Mouse (Mus musculus) kidney, postnatal 4 days (tissue): Measurements from ENCODE around the gene Tifab.
A peak's percentile ranks its signal among the peaks of the same experiment; 100 is the strongest.
"Not testable (repeated sequence)": the region's sequence is repeated elsewhere in the genome, so short reads cannot be mapped to it uniquely, and the experiment has no call there.

ENCODE experiments used
- DNase-seq, 2 experiments: peaks; one replicate each; pipeline ENCODE4 v3.0.0; 2021; ENCODE audit warnings: mixed read lengths in 2 of 2

Gene Tifab

DNA sequence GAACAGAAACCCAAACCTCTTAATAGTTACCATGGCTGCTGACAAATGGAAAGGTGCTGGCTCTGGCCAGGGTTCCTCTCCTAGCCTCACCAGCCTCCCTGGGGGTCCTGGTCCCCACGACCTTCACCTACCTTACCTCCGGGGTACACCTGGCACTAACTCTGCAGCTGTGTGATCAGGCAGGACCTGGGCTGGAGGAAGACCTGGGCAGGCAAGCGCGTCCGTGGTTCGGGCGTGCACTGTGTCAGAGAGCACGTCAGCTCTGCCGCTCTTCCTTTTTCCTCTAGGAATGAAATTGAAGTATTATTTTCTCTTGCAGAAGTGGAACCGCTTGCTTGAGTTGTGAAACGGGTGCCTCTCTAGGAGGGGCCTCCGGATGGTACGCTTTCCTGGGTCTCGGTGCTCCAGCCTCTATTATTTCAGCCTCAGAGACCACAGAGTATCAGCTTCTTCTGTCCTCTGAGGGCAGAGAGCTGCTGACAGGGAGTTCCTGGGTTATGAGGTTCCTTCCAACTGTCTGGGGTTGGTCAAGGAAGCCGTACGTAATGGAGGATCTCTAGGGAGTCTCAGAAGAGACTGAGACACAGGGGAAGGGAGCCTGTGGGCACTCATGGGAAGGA, at the start of gene Tifab:
Gene Tifab, minus strand, starts transcription at position 470 of the 620 bp plus-strand sequence.
- no peak for DNase-seq

DNA sequence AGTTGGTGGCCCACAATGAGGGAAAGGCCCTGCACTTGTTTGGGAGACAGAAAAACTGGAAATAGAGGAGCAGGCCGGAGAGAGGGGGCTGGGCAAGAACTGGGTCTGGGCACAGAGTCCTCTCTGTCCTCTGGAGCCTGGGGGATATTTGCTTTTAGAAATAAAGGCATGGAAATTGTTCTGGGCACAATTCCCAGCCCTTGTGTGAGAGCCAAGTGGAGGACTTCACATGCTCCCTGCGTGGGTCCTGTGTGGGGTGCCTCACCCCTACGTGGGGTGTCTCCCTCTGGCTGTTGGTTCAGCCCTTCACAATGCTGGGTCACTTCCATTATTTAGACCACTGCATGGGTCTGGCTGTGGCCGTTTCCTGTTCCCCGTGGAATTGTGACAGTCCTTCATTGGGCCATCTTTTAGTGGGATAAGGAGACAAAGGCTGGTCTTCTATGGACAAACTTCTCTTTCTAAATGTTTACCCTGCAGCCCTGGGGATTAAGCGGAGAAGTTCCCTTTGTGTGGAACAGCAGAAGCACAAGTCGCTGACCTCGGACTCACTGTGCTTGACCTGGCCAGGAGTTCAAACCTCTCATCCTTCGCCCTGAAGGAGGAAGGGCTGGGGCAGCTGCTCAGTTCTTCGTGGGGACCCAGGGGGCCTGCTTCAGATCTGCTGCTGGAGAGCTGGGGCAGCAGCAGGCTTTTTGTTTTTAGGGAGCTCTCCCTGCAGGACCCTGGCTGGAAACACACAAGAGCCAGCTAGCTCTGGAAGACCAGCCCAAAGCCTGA, 47.7 kb upstream of the Tifab start:
- DNase-seq: no peak

DNA sequence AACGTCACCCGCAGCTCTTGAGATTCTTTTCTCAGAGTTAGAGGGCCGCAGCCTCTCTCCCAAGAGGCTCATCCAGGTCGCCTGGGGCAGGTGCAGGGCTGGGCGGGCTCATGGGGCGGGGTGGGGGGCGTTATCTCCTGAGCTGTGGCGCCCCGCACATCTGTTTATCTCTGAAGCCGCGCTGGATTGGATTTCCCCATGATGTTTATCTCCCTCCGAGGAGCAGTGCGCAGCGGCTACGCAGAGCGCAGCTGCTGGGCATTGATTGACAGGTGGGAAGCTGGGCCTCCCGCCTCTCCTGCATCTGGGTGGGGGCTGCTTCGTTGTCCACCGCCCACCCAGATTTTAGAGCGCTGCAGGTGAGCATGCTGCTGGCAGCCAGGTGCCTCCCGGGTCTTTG, 44.9 kb upstream of the Tifab start:
- DNase-seq: no peak

DNA sequence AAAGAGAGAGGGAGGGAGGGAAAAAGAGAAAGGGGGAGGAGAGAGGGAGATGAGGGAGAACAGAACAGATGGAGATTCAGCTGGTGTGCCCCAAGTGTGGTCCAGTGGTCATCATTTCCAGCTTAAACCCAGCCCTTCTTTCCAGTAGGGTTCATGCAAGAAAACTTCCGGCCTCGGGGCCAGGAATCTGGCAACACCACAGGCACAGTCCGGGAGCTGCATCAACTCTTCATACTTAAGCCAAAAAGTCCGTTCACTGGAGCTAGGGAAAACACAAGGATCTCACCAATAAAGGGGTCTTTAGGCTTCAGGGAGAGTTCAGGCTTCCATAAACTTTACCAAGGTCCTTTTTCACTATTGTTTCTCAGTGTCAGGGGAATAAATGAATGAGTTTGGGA, 44.2 kb upstream of the Tifab start:
- no peak for DNase-seq

DNA sequence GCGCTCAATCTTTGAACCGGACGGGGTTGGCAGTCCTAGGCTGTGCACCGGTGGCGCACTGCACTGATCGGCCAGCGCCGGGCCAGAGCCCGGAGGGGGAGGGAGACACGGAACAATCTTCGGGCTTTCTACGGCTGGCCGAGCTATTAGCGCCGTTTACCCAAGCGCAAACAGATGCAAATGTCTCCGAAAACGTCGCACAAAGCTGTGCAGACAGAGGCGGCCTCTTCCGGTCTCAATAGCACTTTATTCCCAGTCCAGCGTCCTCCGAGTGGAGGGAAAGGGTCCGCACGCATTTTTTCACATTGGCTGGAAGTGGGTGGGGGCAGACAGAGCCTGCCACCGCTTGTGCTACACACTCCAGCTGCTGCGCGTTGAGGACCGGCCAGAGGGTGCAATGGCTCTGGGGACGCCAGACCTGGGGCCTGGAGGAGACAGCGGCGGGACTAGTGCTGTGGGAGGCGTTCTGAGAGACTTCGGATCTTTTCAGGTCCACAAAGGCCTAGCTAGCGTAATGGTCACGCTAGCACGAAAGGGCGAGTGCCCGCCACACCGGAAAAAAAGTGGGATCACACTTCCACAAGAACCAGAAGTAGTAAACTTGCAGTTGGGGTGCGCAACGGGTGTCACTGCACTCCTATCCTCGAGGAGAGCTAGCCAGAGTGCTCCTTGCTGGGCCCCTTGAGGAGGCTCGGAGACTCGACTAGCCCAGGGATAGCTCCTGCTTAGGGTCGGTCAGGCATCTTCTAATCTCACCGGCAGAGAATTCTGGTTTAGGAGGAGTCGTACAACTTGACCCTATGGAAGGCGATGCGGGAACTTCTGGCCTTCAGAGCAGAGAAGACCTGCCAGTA, 43.5 kb upstream of the Tifab start:
- peak; percentile 44 to 62 for DNase-seq

DNA sequence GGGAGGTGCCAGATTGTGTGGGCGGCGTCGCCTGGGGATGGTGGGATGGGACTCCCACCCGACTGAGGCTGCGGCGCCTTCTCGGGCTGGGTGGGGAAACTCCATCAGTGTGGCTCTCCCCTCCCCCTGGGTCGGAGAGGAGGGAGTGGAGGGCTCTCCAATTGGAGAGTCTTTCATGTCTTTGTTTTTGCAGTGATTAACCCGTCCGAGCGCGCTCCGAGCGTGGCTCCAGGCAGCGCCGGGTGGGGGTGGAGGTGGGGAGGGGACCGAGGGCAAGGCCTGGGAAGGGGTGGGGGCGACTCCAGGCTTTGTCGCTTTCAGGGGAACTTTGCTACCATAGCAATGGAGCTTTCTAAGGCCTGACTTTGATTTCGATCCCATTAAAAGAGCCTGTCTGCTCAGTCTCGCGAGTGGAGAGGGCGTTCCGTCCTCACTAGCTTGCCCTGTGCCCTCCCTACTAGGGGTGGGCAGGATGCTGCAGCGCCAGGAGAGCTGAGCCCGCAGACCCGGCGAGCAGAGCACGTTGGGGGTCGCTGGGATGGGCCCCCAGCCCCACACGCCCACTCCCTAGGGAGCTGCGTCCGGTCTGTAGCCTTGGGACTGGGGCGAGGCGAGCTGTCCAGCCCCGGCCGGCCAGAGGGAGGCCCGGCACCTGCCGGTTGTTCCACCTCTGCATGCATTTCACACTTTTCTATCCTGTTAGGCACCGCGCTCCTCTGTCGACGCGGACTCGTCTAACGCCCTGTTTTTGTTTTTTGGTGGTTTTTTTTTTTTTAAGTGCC, 42.6 kb upstream of the Tifab start:
- peak; percentile 54 to 70 for DNase-seq

DNA sequence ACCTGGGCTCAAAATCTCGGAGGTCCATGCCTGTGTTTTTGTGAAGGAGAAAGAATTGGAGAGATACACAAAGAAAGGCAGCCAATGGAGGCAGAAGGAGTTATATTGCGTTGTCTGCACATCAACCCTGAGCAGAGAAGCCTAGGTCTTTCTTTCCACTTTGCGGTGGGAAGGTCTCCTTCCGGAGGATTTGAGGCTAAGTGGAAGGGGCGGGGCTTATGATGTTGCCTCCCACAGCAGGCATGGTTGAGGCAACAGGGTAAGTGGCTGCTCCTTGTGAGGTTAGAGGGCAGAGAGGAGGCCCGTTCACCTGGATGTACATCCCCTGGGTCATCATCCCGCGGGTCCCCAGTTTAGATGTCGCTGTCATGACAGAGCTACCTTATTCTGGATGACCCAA, 40.6 kb upstream of the Tifab start:
- no peak for DNase-seq

DNA sequence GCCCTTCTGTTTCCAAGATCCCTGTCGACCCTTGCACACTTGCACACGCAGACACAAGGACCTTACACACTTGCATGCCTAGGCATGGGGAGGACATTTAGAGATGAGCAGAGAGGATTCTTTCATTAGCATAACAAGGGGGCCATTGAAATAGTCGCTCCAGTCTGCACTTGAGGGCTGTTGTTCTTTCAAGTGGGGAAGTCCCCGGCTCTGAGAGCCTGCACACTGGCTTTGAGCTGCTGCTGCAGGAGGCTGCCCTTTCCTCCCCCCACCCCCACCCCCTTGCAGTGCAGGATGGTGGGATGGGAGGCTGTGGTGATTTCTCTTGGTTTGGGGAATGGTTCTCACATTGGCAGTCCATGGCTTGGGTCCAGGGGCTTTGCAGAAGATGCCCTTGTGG, 37.4 kb upstream of the Tifab start:
- DNase-seq: no peak

DNA sequence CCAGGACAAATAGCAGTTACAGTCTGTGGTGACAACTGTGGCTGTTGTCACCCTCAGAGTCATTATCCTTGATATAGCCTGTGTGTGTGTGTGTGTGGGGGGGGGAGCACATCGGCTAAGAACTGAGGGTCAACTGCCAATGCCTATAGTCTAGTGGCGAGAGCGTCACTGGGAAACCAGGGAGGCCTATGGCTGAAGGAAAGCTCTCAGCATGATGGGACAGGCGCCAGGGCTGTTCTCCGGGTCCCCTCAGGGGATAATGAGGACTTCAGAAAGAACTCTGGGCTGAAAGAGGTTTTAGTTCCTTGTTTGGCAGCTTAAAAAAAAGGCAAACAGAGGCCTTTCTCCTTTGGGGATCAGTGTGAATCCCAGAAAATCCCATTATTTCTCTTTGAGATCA, 35.9 kb upstream of the Tifab start:
- DNase-seq: no peak

DNA sequence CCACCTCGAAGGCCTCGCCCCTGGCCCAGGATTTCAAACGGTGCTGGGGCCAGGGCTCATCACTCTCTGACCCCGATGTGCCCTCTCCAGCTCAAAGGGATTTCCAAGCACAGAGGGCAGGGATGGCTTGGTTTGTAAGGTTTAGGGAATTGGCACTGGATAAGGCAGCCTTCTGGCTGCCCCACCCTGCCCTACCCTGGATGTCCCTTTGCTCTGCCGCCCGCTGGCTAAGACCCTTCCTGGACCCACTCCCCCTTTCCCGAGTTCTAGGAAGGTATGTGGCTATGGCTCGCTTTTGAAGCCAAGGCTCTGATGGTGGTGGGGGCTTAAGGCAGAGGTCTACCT, 30.4 kb upstream of the Tifab start:
- DNase-seq: no peak

DNA sequence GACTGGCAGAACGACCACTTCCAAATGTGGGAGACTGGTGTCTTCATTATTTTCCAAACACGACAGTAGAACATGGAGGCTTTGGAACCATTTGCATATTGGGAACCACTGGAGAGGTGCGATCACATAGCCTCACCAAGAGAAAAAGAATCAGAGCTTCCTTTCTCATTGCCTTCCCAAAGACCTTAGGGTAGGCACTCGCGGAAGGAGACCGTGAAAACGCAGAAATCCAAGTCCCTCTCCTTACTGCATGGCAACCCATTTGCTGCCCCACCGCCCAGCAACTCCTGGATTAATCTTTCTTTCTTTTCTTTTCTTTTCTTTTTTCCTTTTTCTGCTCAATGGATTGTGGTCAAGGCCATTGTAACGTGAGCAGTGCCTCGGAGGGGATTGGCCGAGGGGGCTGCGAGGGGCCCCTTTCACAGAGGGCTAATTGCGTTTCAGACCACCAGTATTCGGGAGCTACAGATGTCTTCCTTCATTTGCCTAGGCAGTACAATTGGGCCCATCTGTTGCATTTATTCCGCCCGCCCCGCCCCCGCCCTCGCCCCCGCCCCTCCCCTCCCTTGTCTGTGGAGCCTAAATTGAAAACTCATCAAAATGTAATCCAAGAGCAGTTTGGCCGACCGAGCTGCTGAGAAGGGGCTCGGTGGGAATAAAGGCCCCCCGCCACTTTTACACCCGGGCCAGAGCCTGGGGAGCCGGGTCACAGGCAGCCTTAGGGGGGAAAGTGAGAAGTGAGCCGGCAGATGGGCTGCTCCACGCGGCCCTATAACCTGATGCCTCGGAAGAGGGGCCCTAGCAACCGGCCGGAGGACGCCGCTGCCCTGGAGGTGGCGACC, 29.8 kb upstream of the Tifab start:
- peak; percentile 16 to 27 for DNase-seq

DNA sequence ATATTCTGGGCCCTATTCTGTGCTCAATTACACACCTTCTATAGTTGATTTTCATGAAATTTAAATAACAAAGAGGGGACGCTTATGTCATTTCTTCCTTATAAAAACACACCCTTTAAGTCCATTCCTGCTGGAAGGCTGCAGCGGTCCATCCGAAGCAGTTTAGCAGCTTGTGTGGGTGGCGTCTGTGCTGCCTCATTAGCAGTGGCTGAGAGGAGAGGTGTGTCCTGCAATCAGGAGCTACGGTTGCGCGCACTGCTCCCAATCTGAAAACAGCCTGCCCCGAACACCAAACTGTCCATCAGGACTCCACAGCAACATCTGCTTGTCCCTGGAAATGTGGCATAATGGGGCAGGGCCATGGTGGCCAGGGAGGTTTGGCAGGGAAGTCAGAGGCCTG, 20.8 kb upstream of the Tifab start:
- no peak for DNase-seq

DNA sequence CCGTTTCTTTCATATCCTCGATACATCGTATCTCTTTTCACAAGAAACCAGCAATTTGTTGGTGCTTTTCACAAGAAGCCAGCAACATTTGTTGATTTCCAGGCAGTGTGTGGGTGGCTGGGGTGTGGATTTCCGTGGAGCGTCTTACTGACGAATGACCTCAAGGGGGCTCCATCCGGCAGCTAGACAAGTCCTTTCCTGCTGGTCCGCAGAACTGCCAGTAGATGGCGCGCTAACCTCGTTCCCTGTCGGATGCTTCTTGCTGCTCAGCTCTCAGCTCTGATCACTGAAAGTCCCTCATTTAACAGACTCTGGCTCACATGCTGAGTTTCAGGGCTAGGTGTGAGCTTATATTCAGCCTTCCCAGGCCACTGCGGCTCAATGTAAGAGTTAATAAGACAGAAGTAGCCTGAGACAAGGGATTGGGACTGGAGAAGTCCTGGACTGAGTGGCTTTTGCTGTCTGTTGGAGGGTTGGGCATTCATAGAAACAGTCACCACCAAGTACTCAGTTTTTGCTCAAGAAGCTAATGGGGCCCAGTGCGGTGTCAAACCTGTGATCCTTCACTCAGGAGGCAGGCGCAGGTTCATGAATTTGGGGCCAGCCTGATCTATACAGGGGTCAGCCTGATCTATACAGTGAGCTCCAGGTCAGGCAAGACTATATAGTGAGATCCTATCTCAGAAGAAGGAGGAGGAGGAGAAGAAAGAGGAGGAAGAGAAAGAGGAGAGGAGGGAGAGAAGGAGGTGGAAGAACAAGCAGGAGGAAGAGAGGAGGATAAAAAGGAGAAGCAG, 19.0 kb upstream of the Tifab start:
- DNase-seq: peak; percentile 90 to 91

DNA sequence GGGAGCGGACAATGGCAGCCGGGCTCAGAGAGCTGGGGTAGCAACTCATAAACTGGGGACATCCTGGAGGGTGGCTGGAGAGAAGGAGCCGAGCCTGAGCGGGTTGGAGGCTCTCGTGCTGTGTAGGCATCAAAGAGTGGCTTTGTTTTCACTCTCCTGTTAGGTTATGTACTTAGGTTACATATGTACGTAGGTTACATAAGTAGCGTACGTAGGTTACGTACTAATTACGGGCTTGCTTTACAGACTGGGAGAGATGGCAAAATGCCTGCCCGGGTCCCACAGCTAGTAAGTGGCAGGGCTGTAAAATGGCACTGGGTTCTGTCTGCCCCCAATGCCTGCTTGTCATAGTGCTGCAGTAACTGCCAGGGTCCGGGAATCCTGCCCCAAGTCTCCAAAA, 18.3 kb upstream of the Tifab start:
- no peak for DNase-seq

DNA sequence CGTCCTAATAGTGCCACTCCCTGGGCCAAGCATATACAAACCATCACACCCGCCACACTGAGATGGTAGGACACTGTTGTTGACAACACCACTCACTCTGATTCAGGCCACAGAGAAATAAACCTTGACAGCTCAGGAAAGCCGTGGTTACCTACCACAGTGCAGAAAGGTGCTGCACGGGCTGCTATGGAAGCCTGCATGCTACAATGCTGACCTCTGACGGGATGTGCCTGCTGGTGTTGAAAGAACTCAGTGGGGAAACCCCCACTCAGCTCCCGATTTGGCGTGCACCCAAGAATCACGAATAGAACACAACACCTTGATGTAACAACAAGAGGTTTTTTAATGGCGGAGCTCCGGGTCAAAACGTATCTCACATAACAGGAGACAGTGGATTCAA, 17.1 kb upstream of the Tifab start:
- DNase-seq: not testable (repeated sequence)

DNA sequence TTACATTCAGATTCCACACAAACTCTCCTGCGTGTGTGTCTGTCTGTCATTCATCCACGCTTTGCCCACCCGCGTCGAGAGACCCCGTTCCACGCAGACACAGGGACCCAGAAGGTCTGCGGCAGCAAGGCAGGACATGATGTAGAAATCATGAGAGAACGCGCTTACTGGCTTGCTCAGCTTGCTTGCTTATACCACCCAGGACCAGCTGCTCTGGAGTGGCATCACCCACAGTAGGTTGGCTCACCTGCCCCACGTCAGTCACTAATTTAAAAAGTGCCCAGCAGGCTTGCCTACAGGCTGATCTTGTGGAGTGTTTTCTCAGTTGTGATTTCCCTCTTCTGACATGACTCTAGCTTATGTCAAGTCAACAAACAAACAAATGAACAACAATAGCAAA, 15.5 kb upstream of the Tifab start:
- DNase-seq: not testable (repeated sequence)

DNA sequence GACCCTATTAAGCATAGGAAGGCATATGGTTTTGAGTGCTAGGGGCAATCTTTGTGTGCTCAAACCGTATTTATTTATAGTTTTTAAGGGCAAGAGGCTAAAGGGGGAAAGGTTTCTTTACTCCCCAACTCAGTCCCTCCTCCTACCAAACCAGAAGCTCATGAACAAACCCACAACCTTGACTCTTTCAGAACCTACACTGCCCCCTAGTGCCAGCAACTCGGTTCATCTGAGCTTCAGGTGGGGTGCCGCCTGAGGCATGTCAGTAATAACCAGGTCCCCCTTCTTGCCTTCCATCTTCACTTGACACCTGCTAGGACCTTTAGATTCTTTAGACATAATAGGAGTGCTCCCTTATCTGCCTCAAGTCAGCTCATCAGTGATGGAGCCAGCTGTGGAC, 12.5 kb upstream of the Tifab start:
- peak; percentile 72 to 75 for DNase-seq

DNA sequence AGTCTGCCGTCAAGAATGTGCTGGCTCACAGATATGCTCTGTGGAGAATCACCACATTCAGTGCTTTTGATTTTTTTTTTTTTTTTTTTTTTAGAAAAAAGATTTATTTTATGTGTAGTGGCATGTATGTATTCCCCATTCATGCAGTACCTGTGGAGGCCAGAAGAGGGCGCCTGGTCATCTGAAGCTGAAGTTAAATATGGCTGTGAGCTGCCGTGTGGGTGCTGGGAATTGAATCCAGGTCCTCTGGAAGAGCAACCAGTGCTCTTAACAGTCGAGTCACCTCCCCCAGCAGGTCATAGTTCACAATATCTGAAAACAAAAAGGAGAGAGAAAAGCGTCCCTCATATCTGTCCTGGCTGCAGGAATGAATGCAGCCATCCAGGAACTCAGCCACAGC, 11.0 kb upstream of the Tifab start:
- DNase-seq: no peak

DNA sequence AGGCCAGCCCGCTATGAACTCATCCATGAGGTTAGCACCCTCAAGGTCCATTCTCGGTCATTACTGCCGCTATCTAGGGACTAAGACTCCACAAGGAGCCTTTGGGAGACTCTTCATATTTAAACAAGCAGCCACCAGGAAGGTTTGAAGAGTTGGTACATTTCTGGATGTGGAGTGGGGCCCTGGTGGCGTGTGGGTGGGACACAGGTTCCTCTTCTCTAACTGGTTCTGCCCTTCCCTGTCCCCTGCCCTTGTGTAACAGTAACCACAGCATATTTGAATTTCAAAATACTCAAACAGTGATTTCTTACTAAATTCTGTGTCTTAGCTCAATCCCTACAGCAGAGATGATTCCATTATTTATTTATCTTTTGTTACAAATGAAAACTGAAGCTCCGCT, 5.0 kb upstream of the Tifab start:
- DNase-seq: no peak

DNA sequence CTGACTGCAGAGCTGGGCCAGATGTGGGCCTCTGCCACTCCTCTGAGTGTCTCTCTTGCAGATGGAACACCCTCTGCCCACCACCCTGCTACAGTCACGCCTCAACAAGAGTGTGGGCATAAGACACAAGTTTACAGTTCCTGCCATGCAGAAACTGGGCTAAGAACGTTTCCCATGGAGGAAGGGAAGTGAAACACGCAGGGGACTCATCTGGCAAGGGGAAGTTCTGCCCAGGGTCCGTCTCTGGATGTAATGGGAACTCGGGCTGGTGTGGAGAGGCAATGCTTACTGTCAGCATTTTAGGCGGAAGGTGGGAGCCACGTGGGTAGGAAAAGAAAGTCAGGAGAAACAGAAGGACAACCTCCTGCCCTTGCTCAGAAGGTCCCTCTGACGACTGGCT, 2.7 kb upstream of the Tifab start:
- no peak for DNase-seq

DNA sequence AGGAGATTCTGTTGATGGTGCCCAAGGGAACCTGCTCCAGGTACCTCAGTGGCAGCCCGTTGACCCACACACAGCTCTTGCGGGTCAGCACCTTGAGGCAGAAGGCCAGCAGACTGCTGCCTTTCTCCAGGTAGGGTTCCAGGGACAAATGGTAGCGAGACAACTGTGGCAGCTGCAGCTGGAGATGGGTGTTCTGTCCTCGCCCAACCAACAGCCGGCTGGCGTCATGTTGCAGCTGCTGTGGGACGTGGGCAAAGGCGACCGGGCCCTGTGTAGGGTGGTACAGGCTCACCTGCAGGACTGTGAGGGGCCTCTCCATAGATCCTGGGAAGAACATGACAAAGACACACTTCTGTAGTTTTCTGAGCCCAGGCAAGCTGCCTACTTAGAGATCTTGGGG, 2.4 kb downstream of the Tifab start:
- no peak for DNase-seq
